Mouse (Mus musculus) CH12.LX (cell line): ENCODE measurements around the gene Stat5b. TPM values are rescaled to one million over a fixed set of nuclear protein-coding genes. Genes with fewer than 3 reads are reported as not detected.

Source experiments
- DNase-seq: peaks from one replicate; pipeline ENCODE4 v3.0.0-alpha.2; 2013; ENCODE audit errors: extremely low read depth
- H3K27ac ChIP-seq: 2 replicates; pipeline ENCODE4 v1.5.1; 2012; ENCODE audit warnings: low read depth, mild to moderate bottlenecking, control low read depth, moderate library complexity; ENCODE audit not compliant: insufficient read depth
- H3K27me3 ChIP-seq: replicated peaks from 2 replicates; pipeline ENCODE3; 2012; ENCODE audit warnings: inconsistent platforms
- H3K36me3 ChIP-seq, 2 experiments: replicated peaks in 1 of 2; 2 replicates each; pipeline versions ENCODE3 to v1.6.1; 2012; ENCODE audit warnings: inconsistent platforms in 1 of 2, low read length in 1 of 2, mild to moderate bottlenecking in 1 of 2, mixed read lengths in 1 of 2, moderate library complexity in 1 of 2; ENCODE audit not compliant: control insufficient read depth in 1 of 2, insufficient read depth in 1 of 2
- H3K4me1 ChIP-seq, 2 experiments: 2 replicates each; pipeline ENCODE4 v1.6.1; 2012; ENCODE audit warnings: inconsistent platforms in 1 of 2, moderate library complexity in 1 of 2; ENCODE audit not compliant: insufficient read depth in 2 of 2, control insufficient read depth in 1 of 2
- H3K4me2 ChIP-seq: 2 replicates; pipeline ENCODE4 v1.6.1; 2012; ENCODE audit warnings: low read depth, mild to moderate bottlenecking, control low read depth; ENCODE audit not compliant: poor library complexity, insufficient read depth, severe bottlenecking
- H3K4me3 ChIP-seq, 3 experiments: fragments of 150-350 bp in 1 of 3; sonication (generic) in 1 of 3; replicated peaks in 1 of 3; 2 replicates each; pipeline versions ENCODE3 to v1.5.1; 2011 to 2012; ENCODE audit warnings: low read depth in 2 of 3, low read length in 2 of 3, mild to moderate bottlenecking in 2 of 3, moderate library complexity in 2 of 3, control low read depth in 1 of 3, improper control_type of control experiment in 1 of 3, inconsistent platforms in 1 of 3, mixed read lengths in 1 of 3; ENCODE audit not compliant: poor library complexity in 1 of 3
- H3K79me2 ChIP-seq: replicated peaks from 2 replicates; pipeline ENCODE4 v1.6.1; 2012; ENCODE audit warnings: mild to moderate bottlenecking, moderate library complexity; ENCODE audit not compliant: control insufficient read depth, poor library complexity, insufficient read depth, severe bottlenecking; ENCODE audit errors: extremely low read depth
- H3K9ac ChIP-seq: 2 replicates; pipeline ENCODE4 v1.6.1; 2012; ENCODE audit warnings: low read depth, mild to moderate bottlenecking, control low read depth, moderate library complexity; ENCODE audit not compliant: insufficient read depth
- H3K9me3 ChIP-seq: replicated peaks from 2 replicates; pipeline ENCODE3; 2012; ENCODE audit warnings: low read length, inconsistent platforms, mixed read lengths
- BHLHE40 ChIP-seq: IDR thresholded peaks from 2 replicates; pipeline ENCODE4 v1.6.1; 2011; ENCODE audit warnings: mild to moderate bottlenecking, low read depth, low read length, improper control_type of control experiment
- CTCF ChIP-seq, 2 experiments: IDR thresholded peaks in 1 of 2; conservative IDR thresholded peaks in 1 of 2; 2 replicates each; pipeline ENCODE4 v1.5.1; 2011 to 2012; ENCODE audit warnings: low read depth in 2 of 2, low read length in 2 of 2, improper control_type of control experiment in 1 of 2, inconsistent platforms in 1 of 2, mild to moderate bottlenecking in 1 of 2, moderate library complexity in 1 of 2
- E2F4 ChIP-seq: IDR thresholded peaks from 2 replicates; pipeline ENCODE4 v1.6.1; 2011; ENCODE audit warnings: low read depth, low read length, improper control_type of control experiment; ENCODE audit not compliant: insufficient replicate concordance
- ETS1 ChIP-seq: conservative IDR thresholded peaks from 2 replicates; pipeline ENCODE4 v1.6.1; 2012; ENCODE audit warnings: low read depth, mild to moderate bottlenecking, inconsistent platforms, low read length, improper control_type of control experiment, moderate library complexity
- MAFK ChIP-seq: IDR thresholded peaks from 2 replicates; pipeline ENCODE4 v1.6.1; 2011; ENCODE audit warnings: low read length, improper control_type of control experiment; ENCODE audit not compliant: insufficient replicate concordance
- MAZ ChIP-seq: IDR thresholded peaks from 2 replicates; pipeline ENCODE4 v1.6.1; 2012; ENCODE audit warnings: low read depth, mild to moderate bottlenecking, inconsistent platforms, low read length, improper control_type of control experiment, moderate library complexity
- NELFE ChIP-seq: IDR thresholded peaks from 2 replicates; pipeline ENCODE4 v1.6.1; 2011; ENCODE audit warnings: low read depth, low read length, improper control_type of control experiment
- NRF1 ChIP-seq: IDR thresholded peaks from 2 replicates; pipeline ENCODE4 v1.6.1; 2014; ENCODE audit warnings: low read depth, mild to moderate bottlenecking, inconsistent platforms, low read length, improper control_type of control experiment, moderate library complexity
- PAX5 ChIP-seq: IDR thresholded peaks from 2 replicates; pipeline ENCODE4 v1.6.1; 2012; ENCODE audit warnings: low read length, inconsistent platforms, mixed read lengths
- RCOR1 ChIP-seq: conservative IDR thresholded peaks from 2 replicates; pipeline ENCODE4 v1.6.1; 2012; ENCODE audit warnings: low read depth, mild to moderate bottlenecking, inconsistent platforms, low read length, improper control_type of control experiment
- SIN3A ChIP-seq: IDR thresholded peaks from 2 replicates; pipeline ENCODE4 v1.6.1; 2012; ENCODE audit warnings: low read length, improper control_type of control experiment, inconsistent platforms
- SMC3 ChIP-seq: IDR thresholded peaks from 2 replicates; pipeline ENCODE4 v1.6.1; 2011; ENCODE audit warnings: low read depth, low read length, improper control_type of control experiment
- TBP ChIP-seq: conservative IDR thresholded peaks from 2 replicates; pipeline ENCODE4 v1.6.1; 2011; ENCODE audit warnings: low read depth, low read length, improper control_type of control experiment
- TCF12 ChIP-seq: IDR thresholded peaks from 2 replicates; pipeline ENCODE4 v1.6.1; 2014; ENCODE audit warnings: low read depth, mild to moderate bottlenecking, inconsistent platforms, low read length, improper control_type of control experiment
- UBTF ChIP-seq: IDR thresholded peaks from 2 replicates; pipeline ENCODE4 v1.6.1; 2012; ENCODE audit warnings: low read depth, mild to moderate bottlenecking, inconsistent platforms, low read length, improper control_type of control experiment, moderate library complexity
- USF1 ChIP-seq: IDR thresholded peaks from 2 replicates; pipeline ENCODE4 v1.6.1; 2014; ENCODE audit warnings: low read depth, mild to moderate bottlenecking, inconsistent platforms, low read length, improper control_type of control experiment
- ZC3H11A ChIP-seq: IDR thresholded peaks from 2 replicates; pipeline ENCODE4 v1.6.1; 2012; ENCODE audit warnings: low read depth, mild to moderate bottlenecking, inconsistent platforms, low read length, improper control_type of control experiment
- ZNF384 ChIP-seq: IDR thresholded peaks from 2 replicates; pipeline ENCODE4 v1.6.1; 2012; ENCODE audit warnings: low read depth, low read length, improper control_type of control experiment, inconsistent platforms
- dilution Hi-C: fragments of 300-500 bp; cut with MboI; formaldehyde crosslinking; loops from 2 replicates; pipeline ENCODE4 v1.14.3; 2020; ENCODE audit warnings: low sequenced_read_pairs; ENCODE audit not compliant: extremely low pct_unique_long_range_greater_than_20kb, extremely low pct_ligation_motif_present
- in situ Hi-C: fragments of 300-500 bp; cut with MboI; formaldehyde crosslinking; loops from 3 replicates; pipeline ENCODE4 v1.14.3; 2019; ENCODE audit warnings: low sequenced_read_pairs, low pct_ligation_motif_present, low pct_unique_long_range_greater_than_20kb, mixed read lengths
- polyA plus RNA-seq: library from polyadenylated mRNA; unstranded; fragments of >175 nt; gene quantifications from 2 replicates; pipeline ENCODE4 v1.2.1, GENCODE M21; 2012; ENCODE audit warnings: low read depth; ENCODE audit not compliant: insufficient read length
- total RNA-seq, 2 experiments: library from RNA; depleted of rRNA; stranded (reverse); fragments of 300-350 nt in 1 of 2; fragments of >200 nt in 1 of 2; gene quantifications; 2 replicates each; pipeline ENCODE4 v1.2.3; 2012 to 2014

Gene Stat5b
- total and polyA plus RNA-seq, 3 experiments: 11.4 to 24.4 (median 14.0) TPM

- DNase-seq: no peak
- H3K4me2 ChIP-seq: no peak overlapping the region
- no peak overlapping the region for H3K27ac ChIP-seq
- no peak overlapping the region for H3K9ac ChIP-seq
- peaks cover 19 to 31% of the 10 kb centered on the region in 2 experiments for H3K4me1 ChIP-seq
- dilution Hi-C loops: no loop called here
- in situ Hi-C loops: no loop called here
- no peak overlapping the region for H3K4me3 ChIP-seq
- H3K79me2 ChIP-seq: no peaks in the 10 kb centered on the region
- H3K9me3 ChIP-seq: peaks cover 3% of the 10 kb centered on the region
- H3K36me3 ChIP-seq: peaks cover 32 to 71% of the 10 kb centered on the region in 2 experiments
- no peaks in the 10 kb centered on the region for H3K27me3 ChIP-seq
- TF ChIP-seq ETS1 (no peak), RCOR1 (no peak), ZC3H11A (no peak), PAX5 (no peak), CTCF (conservative IDR thresholded peaks at IDR 0.05 in 1 of 2, IDR thresholded peaks at IDR 0.05 in 1 of 2; ENCODE audit: low read depth in 2 of 2, low read length in 2 of 2) (no peak), SIN3A (no peak), UBTF (no peak), ZNF384 (no peak), BHLHE40 (no peak), TBP (no peak), USF1 (no peak), E2F4 (no peak), NELFE (no peak), TCF12 (no peak)
- TF ChIP-seq, all 38 proteins: peak for 0
Measured at GRCm38 (mm10) chr11:100754021-100754692, 96.4 kb downstream of the Stat5b start.

- Histone ChIP-seq H3K79me2 (no peaks in the 10 kb centered on the region), H3K27ac (no peak overlapping the region), H3K27me3 (no peaks in the 10 kb centered on the region), H3K9me3 (peaks cover 3% of the 10 kb centered on the region), H3K4me3 (no peak overlapping the region), H3K36me3 (peaks cover 32 to 87% of the 10 kb centered on the region in 2 experiments), H3K4me2 (no peak overlapping the region), H3K4me1 (peaks cover 6 to 13% of the 10 kb centered on the region in 2 experiments), H3K9ac (no peak overlapping the region)
- in situ Hi-C loops (no loop called here), dilution Hi-C loops (no loop called here)
- no peak for DNase-seq
- TF ChIP-seq CTCF (conservative IDR thresholded peaks at IDR 0.05 in 1 of 2, IDR thresholded peaks at IDR 0.05 in 1 of 2; ENCODE audit: low read depth in 2 of 2, low read length in 2 of 2) (no peak), ZC3H11A (no peak), MAFK (no peak), E2F4 (no peak), MAZ (no peak), BHLHE40 (no peak), ZNF384 (no peak), NELFE (no peak), SMC3 (no peak), NRF1 (no peak), UBTF (no peak)
Measured at GRCm38 (mm10) chr11:100752294-100752693, 98.2 kb downstream of the Stat5b start.
